Mouse (Mus musculus): Measurements from ENCODE around the gene Prkag2. TPM values are rescaled to one million over a fixed set of nuclear protein-coding genes. Genes with fewer than 3 reads are reported as not detected.

Gene Prkag2
- polyA plus RNA-seq, 1 experiment from 2014 or later: 4.3 TPM

DNA sequence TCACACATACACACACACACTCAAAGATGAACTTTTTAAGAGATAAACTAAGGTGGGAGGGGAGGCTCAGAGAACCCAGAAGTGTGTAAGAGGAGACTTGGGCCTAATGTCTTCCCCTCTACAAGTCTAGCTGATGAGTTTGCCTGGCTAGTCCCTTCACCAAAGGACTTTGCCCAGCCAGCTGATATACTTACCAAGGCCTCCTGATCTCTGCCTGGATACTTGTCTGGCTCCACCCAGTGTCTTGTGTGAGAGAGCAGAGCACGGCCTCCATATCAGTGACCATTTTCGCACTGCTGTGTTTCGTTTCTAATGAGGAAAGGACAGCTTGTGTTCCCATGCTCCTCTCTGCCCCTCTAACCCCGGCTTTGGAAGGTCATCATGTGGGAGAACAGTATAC is 88.3 kb downstream of the Prkag2 start:
- no peaks in the 10 kb centered on the region for H3K27me3 ChIP-seq
- H3K9me3 ChIP-seq (replicated peaks): no peaks in the 10 kb centered on the region
- no peak overlapping the region for H3K4me3 ChIP-seq (replicated peaks)
- ATAC-seq (ENCODE audit: low read depth) (no peak), DNase-seq (no peak)
- no peak overlapping the region for H3K9ac ChIP-seq
- WGBS (ENCODE audit: insufficient replicate concordance): 67% methylated on average over 4 of the region's 4 CpGs
- no peak overlapping the region for H3K4me2 ChIP-seq
- H3K4me1 ChIP-seq (replicated peaks): peaks cover 13% of the 10 kb centered on the region
- no peak overlapping the region for H3K27ac ChIP-seq
- H3K36me3 ChIP-seq: no peaks in the 10 kb centered on the region

DNA sequence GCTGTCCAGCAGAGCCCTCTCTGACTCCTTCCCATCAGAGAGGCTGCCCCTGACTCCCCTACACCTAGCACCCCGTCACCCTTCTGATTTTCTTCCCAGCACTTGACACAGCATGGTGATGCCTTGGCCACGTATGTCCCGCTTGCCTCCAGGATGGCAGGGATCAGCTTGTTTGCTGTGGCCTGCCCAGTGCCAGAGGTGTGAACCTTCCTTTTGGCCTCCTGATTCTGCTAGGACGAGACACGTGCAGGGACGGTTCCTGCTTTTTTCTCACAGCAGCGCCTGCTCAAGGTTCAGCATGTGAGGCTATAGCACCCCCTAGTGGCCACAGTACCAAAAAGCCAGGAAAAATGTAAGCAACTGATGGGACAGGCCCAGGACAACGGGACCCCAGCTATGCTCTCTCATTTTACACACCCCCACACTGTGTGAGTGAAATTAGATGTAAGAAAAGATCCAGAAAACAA is 89.4 kb downstream of the Prkag2 start:
- Histone ChIP-seq H3K4me1 (replicated peaks) (peaks cover 18% of the 10 kb centered on the region), H3K9me3 (replicated peaks) (no peaks in the 10 kb centered on the region), H3K9ac (no peak overlapping the region), H3K27me3 (no peaks in the 10 kb centered on the region), H3K36me3 (no peaks in the 10 kb centered on the region), H3K4me3 (replicated peaks) (0 out of 2 replicates have a peak overlapping the region, but pooled peaks have one; percentile 6), H3K4me2 (peak overlapping the region; percentile 45), H3K27ac (no peak overlapping the region)
- ATAC-seq (ENCODE audit: low read depth) (peak; percentile 29), DNase-seq (peak; percentile 51)
- WGBS (ENCODE audit: insufficient replicate concordance): 11% methylated on average over 8 of the region's 8 CpGs

DNA sequence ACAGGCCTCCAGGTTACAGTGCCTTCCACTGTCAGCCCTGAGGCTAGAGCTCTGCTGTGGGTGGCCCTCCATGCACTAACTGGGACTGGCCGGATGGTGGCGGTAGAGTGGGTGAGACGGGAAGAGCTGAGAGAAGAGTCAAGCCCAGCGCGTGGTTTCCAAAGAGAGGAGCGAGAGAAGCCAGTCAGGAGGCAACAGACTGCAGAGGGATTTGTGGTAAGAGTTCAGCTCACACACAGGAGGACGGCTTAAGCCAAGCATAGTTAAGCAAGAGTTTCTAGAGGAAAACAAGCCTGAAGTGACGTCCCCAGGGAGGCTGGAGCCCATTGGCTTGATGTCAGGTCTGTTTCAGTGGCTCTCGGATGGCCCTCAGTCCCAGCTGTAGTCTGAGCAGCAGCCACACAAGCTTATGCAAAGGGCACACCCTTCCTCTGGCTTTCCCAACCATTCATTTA is 90.0 kb downstream of the Prkag2 start:
- ATAC-seq (ENCODE audit: low read depth): peak; percentile 69
- H3K4me3 ChIP-seq (replicated peaks): 0 out of 2 replicates have a peak overlapping the region, but pooled peaks have one; percentile 6

DNA sequence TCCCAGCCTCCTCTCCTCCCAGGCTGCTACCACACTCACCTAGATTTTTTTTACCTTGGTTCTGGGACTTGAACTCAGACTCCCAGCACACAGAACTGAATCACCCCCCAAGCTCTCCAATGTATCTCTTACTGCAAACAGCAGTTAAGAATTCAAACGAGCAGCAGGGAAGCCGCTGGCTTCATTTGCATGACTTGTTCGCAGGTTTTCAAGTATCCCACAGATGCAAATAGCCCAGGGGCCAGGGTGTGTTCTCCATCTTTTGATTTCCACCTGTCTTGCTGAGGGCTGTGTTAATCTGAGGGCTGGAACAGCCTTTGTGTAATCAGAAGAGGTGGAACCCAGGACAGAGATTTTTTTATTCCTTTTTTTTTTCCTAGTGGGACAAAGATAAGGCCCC is 90.7 kb downstream of the Prkag2 start:
- Histone ChIP-seq H3K36me3 (no peaks in the 10 kb centered on the region), H3K4me1 (replicated peaks) (peaks cover 27% of the 10 kb centered on the region), H3K4me3 (replicated peaks) (no peak overlapping the region), H3K27me3 (no peaks in the 10 kb centered on the region), H3K27ac (no peak overlapping the region), H3K4me2 (no peak overlapping the region), H3K9me3 (replicated peaks) (no peaks in the 10 kb centered on the region), H3K9ac (no peak overlapping the region)
- DNase-seq (no peak), ATAC-seq (ENCODE audit: low read depth) (no peak)
- WGBS (ENCODE audit: insufficient replicate concordance): 70% methylated on average over 3 of the region's 3 CpGs

More for the DNA sequence above, 90.0 kb downstream of the Prkag2 start:
- H3K27me3 ChIP-seq: no peaks in the 10 kb centered on the region
- no peak overlapping the region for H3K9ac ChIP-seq
- 2% methylated on average over 9 of the region's 9 CpGs for WGBS (ENCODE audit: insufficient replicate concordance)
- no peaks in the 10 kb centered on the region for H3K36me3 ChIP-seq
- peak; percentile 71 for DNase-seq
- no peaks in the 10 kb centered on the region for H3K9me3 ChIP-seq (replicated peaks)
- H3K4me2 ChIP-seq: peak overlapping the region; percentile 45
- H3K27ac ChIP-seq: no peak overlapping the region
- peaks cover 23% of the 10 kb centered on the region for H3K4me1 ChIP-seq (replicated peaks)

DNA sequence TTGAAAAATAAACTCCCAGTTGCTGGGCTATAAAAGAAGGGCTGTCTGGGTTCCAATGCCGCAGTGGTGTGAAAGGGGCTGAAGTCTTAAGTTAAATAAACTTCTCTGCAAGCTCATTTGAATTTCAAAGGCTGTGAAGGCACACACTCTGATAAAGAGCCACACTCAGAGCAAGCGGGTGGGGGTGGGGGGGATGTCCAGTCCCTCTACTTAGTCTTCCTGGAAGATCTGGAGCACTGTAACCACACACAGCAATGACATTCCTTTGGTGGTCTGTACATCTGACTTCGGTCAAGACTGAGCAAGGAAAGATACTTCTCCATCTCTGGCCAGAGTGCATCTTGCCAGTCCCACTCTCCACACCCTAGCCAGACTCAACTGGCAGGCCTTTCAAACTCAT is 91.5 kb downstream of the Prkag2 start:
- Histone ChIP-seq H3K4me3 (replicated peaks) (no peak overlapping the region), H3K36me3 (no peaks in the 10 kb centered on the region), H3K4me1 (replicated peaks) (peaks cover 27% of the 10 kb centered on the region), H3K27ac (no peak overlapping the region), H3K4me2 (no peak overlapping the region), H3K9me3 (replicated peaks) (no peaks in the 10 kb centered on the region), H3K9ac (no peak overlapping the region), H3K27me3 (no peaks in the 10 kb centered on the region)
- WGBS (ENCODE audit: insufficient replicate concordance): 49% methylated on average over 3 of the region's 3 CpGs
- no peak for ATAC-seq (ENCODE audit: low read depth)
- DNase-seq: no peak

DNA sequence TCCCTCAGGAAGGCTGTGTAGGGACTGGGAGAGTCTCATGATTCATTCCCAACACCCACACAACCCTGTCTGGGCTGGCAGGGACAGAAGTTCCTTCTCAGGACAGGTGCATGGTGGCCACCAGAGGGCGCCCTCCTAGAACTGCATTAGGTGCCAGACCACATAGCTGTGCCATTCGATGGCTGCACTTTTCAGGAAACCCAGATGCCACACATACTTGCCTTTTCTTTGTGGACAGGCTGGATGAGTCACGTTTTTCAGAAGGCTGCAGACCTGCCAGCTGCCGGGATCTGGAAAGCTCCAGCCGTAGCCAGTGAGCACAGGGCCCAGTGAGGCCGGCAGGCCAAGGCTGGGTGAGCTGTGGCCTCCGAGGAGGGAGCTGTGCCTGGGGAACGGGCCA is 93.6 kb downstream of the Prkag2 start:
- H3K9ac ChIP-seq: no peak overlapping the region
- WGBS (ENCODE audit: insufficient replicate concordance): 46% methylated on average over 8 of the region's 8 CpGs
- no peaks in the 10 kb centered on the region for H3K36me3 ChIP-seq
- H3K27ac ChIP-seq: no peak overlapping the region
- H3K4me3 ChIP-seq (replicated peaks): no peak overlapping the region
- ATAC-seq (ENCODE audit: low read depth) (peak; percentile 51; the same call in 1 of the 2 replicates), DNase-seq (peak; percentile 45)
- H3K9me3 ChIP-seq (replicated peaks): no peaks in the 10 kb centered on the region
- H3K4me1 ChIP-seq (replicated peaks): peaks cover 28% of the 10 kb centered on the region
- no peak overlapping the region for H3K4me2 ChIP-seq
- H3K27me3 ChIP-seq: no peaks in the 10 kb centered on the region

DNA sequence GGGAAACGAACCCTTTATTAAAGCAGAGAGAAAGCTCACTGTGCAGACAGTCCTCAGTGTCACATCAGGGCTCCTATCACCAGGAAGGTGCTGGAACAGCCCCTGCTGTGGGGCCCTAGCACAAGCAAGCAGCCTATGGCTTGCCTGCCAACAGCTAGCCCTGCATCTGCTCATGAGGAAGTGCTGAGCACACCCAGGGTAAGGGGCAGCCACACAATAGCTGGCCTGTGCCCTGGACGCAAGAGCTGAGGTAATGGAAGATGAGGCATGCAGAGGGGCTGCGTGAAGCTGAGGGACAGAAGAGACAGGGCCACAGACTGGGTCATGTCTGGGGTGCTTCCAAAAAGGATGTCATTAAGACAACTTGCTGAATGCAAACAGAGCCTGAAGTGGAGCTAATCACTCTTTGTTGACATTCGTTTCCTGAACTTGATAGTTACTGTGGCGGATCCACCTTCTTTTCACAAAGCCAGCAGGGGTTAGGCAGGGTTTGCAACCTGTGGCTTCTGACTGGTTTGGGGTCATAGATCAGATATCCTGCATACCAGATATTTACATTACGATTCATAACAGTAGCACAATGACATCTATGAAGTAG is 94.8 kb downstream of the Prkag2 start:
- DNase-seq (no peak), ATAC-seq (ENCODE audit: low read depth) (no peak)
- Histone ChIP-seq H3K27ac (peak overlapping the region; percentile 35; the same call in 1 of the 2 replicates), H3K27me3 (no peaks in the 10 kb centered on the region), H3K4me3 (replicated peaks) (no peak overlapping the region), H3K4me1 (replicated peaks) (peaks cover 30% of the 10 kb centered on the region), H3K9me3 (replicated peaks) (no peaks in the 10 kb centered on the region), H3K36me3 (no peaks in the 10 kb centered on the region), H3K9ac (no peak overlapping the region), H3K4me2 (no peak overlapping the region)
- 11% methylated on average over 6 of the region's 6 CpGs for WGBS (ENCODE audit: insufficient replicate concordance)

DNA sequence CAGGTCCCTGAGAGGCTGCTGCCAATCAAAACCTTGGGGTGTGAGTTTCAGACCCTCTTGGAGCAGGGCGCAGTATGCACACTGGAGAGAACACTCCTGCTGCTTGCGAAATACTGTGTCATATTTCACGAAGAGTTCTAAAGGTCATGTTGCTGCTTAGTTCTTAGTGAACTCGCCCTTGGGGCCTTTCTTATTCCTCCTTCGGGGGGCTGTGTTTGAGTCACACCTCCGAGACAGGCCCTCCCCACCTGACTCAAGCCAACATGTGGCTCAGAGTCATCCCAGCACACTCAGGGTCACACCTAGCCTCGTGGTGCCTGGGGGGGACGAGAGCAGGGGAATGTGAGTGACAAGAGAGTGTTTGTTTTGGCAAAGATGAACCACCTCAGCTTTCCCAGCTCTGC is 99.0 kb downstream of the Prkag2 start:
- Histone ChIP-seq H3K27ac (no peak overlapping the region), H3K4me1 (replicated peaks) (peaks cover 19% of the 10 kb centered on the region), H3K9me3 (replicated peaks) (no peaks in the 10 kb centered on the region), H3K9ac (no peak overlapping the region), H3K36me3 (no peaks in the 10 kb centered on the region), H3K27me3 (no peaks in the 10 kb centered on the region), H3K4me2 (no peak overlapping the region), H3K4me3 (replicated peaks) (no peak overlapping the region)
- no peak for DNase-seq
- 44% methylated on average over 8 of the region's 8 CpGs for WGBS (ENCODE audit: insufficient replicate concordance)
- no peak for ATAC-seq (ENCODE audit: low read depth)

DNA sequence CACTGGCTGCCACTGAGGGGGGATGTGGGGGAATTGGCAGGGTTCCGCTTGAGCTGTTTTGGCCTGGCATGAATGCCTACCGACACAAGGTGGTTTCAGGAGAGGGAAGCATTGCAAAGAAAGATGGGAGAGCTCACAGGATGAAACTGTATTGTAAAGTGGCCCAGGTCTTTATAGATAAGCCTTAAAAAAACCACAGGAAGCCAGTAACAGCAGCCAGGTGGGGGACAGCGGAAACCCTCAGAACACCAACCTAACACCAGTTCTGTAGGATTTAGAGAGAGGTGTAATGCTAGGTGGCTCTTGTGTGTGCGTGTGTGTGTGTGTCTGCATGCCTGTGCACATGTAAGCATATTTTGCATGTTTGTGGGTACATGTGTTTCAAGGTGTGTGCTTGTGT is 101.1 kb downstream of the Prkag2 start:
- no peak overlapping the region for H3K4me2 ChIP-seq
- no peak overlapping the region for H3K27ac ChIP-seq
- H3K4me3 ChIP-seq (replicated peaks): no peak overlapping the region
- no peak for ATAC-seq (ENCODE audit: low read depth)
- DNase-seq: no peak
- no peaks in the 10 kb centered on the region; the same call in 1 of the 2 replicates for H3K27me3 ChIP-seq
- 0 out of 2 replicates have a peak, but pooled peaks cover 8% of the 10 kb centered on the region for H3K4me1 ChIP-seq (replicated peaks)
- no peak overlapping the region for H3K9ac ChIP-seq
- 42% methylated on average over 4 of the region's 4 CpGs for WGBS (ENCODE audit: insufficient replicate concordance)
- H3K36me3 ChIP-seq: no peaks in the 10 kb centered on the region
- no peaks in the 10 kb centered on the region for H3K9me3 ChIP-seq (replicated peaks)

DNA sequence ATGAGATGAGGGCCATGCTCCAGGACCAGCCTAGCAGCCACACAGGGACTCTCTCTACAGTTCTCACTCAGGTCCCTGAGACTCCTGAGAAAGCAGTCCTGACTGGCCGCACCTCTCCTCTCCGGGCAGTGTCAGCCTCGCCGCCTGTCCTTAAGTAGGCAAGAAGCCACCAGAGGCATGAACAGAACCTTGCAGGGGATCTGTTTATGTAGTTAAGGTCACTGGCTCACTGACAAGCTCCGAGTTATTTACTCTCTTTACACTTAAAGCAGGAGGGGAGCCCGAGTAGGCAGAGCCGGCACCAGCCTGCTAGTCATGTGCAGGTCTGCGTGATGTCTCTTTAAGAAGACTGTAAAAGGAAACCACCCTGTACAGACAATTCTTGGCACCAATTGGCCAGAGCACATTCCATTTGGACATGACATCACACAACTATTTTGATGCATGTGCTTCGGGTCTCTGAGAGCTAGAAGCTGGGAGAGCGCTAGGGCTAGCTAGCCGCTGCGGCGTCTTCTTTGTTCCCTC is 104.8 kb downstream of the Prkag2 start:
- WGBS (ENCODE audit: insufficient replicate concordance): 66% methylated on average over 13 of the region's 13 CpGs
- Histone ChIP-seq H3K9ac (no peak overlapping the region), H3K4me1 (replicated peaks) (peaks cover 4% of the 10 kb centered on the region; the same call in 1 of the 2 replicates), H3K36me3 (no peaks in the 10 kb centered on the region), H3K9me3 (replicated peaks) (no peaks in the 10 kb centered on the region), H3K27me3 (no peaks in the 10 kb centered on the region; the same call in 1 of the 2 replicates), H3K27ac (no peak overlapping the region), H3K4me2 (no peak overlapping the region), H3K4me3 (replicated peaks) (no peak overlapping the region)
- DNase-seq: no peak
- no peak for ATAC-seq (ENCODE audit: low read depth)

DNA sequence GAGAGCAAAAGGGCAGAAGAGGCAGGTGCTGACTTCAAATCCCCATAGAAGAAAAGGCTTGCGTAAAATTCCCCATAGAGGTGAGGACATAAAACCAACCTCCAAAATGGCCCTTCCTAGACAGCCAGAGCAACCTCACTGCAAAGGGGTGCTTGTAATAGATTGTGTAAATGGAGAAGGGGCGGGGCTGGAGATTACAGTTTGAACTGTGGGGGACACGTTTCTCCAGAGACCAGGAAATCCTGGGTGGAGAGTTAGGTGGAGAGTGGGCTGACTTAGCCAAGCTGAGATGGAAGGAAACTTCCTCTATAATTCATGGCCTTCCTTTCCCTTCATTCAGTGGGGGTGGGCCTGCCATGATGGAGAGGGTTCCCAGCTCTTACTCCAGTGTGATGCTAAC is 107.3 kb downstream of the Prkag2 start:
- Histone ChIP-seq H3K9ac (no peak overlapping the region), H3K4me3 (replicated peaks) (no peak overlapping the region), H3K4me2 (no peak overlapping the region), H3K36me3 (no peaks in the 10 kb centered on the region), H3K27me3 (no peaks in the 10 kb centered on the region; the same call in 1 of the 2 replicates), H3K9me3 (replicated peaks) (no peaks in the 10 kb centered on the region), H3K27ac (no peak overlapping the region), H3K4me1 (replicated peaks) (peaks cover 4% of the 10 kb centered on the region)
- ATAC-seq (ENCODE audit: low read depth) (no peak), DNase-seq (no peak)
- WGBS (ENCODE audit: insufficient replicate concordance): 36% methylated on average over 3 of the region's 3 CpGs

DNA sequence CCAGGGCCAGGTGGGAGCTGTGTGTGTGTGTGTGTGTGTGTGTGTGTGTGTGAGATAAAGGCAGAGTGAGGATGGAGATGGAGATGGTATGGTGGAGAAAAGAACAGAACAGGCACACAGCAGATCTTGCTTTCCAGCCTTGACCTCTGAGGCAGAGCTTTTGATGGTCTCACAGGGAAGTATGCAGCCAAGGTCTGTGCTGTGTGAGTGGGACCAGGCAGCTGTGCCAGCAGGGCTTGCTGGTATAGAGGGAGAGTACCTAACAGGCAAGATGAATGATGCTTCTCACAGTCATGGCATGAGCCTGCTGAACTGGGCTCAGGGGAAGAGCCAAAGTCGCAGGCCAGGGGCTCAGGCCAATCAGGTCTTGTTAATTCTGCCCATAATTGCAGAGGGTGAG is 108.9 kb downstream of the Prkag2 start:
- Histone ChIP-seq H3K4me3 (replicated peaks) (no peak overlapping the region), H3K9ac (no peak overlapping the region), H3K4me2 (no peak overlapping the region), H3K9me3 (replicated peaks) (no peaks in the 10 kb centered on the region), H3K4me1 (replicated peaks) (peaks cover 4% of the 10 kb centered on the region), H3K36me3 (no peaks in the 10 kb centered on the region), H3K27ac (no peak overlapping the region), H3K27me3 (no peaks in the 10 kb centered on the region; the same call in 1 of the 2 replicates)
- DNase-seq (no peak), ATAC-seq (ENCODE audit: low read depth) (no peak)
- WGBS (ENCODE audit: insufficient replicate concordance): 42% methylated on average over 1 of the region's 1 CpGs

Data from liver, embryonic 13.5 days (tissue).